8 mouse cellular contexts compared by ENCODE assay signal in genomic region chr13:20173987-20174654, GRCm38 (mm10).
A peak's percentile ranks its signal among the peaks of the same experiment; 100 is the strongest.
DNase-seq lines count a peak whose midpoint lies in the region; ATAC-seq lines count a peak whose summit lies in the region.

No protein-coding gene starts in this region.

- H3K4me3 ChIP-seq in kidney, embryonic 14.5 days (ENCODE audit: low read length): no peak overlapping the region
- no peak overlapping the region for H3K4me3 ChIP-seq in embryonic facial prominence, embryonic 13.5 days
- H3K4me3 ChIP-seq in intestine, embryonic 16.5 days (ENCODE audit: low read length): no peak overlapping the region
- H3K4me3 ChIP-seq in macrophage (ENCODE audit: inconsistent target): no peak overlapping the region

- no peak for ATAC-seq in kidney, embryonic 14.5 days (ENCODE audit: low FRiP score, low TSS enrichment)
- no peak for ATAC-seq in embryonic facial prominence, embryonic 13.5 days (ENCODE audit: insufficient number of reproducible peaks, insufficient read depth, low FRiP score, low TSS enrichment, low read depth)
- peak; percentile 91 for ATAC-seq in intestine, embryonic 16.5 days
- no peak for ATAC-seq in erythroblast, adult 5-6 weeks (replicated peaks; ENCODE audit: low FRiP score, poor library complexity, severe bottlenecking)

- H3K4me2 ChIP-seq in kidney, embryonic 14.5 days (replicated peaks; ENCODE audit: low read depth, low read length): no peak overlapping the region
- no peak overlapping the region for H3K4me2 ChIP-seq in embryonic facial prominence, embryonic 13.5 days
- peak overlapping the region; percentile 3; the same call in 1 of the 2 replicates for H3K4me2 ChIP-seq in intestine, embryonic 16.5 days (ENCODE audit: low read depth, low read length)

- no peaks in the 10 kb centered on the region for H3K36me3 ChIP-seq in kidney, embryonic 14.5 days (ENCODE audit: control insufficient read depth, insufficient read depth, low read length)
- H3K36me3 ChIP-seq in embryonic facial prominence, embryonic 13.5 days: no peaks in the 10 kb centered on the region
- no peaks in the 10 kb centered on the region for H3K36me3 ChIP-seq in intestine, embryonic 16.5 days (ENCODE audit: control insufficient read depth, insufficient read depth, low read length)
- H3K36me3 ChIP-seq in macrophage (ENCODE audit: inconsistent target): no peaks in the 10 kb centered on the region

- no peak overlapping the region for H3K9ac ChIP-seq in kidney, embryonic 14.5 days (ENCODE audit: low read depth, low read length)
- H3K9ac ChIP-seq in embryonic facial prominence, embryonic 13.5 days: no peak overlapping the region
- H3K9ac ChIP-seq in intestine, embryonic 16.5 days (ENCODE audit: low read depth, low read length): peak overlapping the region; percentile 27; the same call in 1 of the 2 replicates

- 0 out of 2 replicates have a peak, but pooled peaks cover 7% of the 10 kb centered on the region for H3K4me1 ChIP-seq in kidney, embryonic 14.5 days (ENCODE audit: control insufficient read depth, insufficient read depth, low read length)
- peaks cover 4% of the 10 kb centered on the region; the same call in 1 of the 2 replicates for H3K4me1 ChIP-seq in embryonic facial prominence, embryonic 13.5 days
- peaks cover 16% of the 10 kb centered on the region for H3K4me1 ChIP-seq in intestine, embryonic 16.5 days (ENCODE audit: control insufficient read depth, insufficient read depth, low read length)

- peak overlapping the region; percentile 8; the same call in 1 of the 2 replicates for H3K27ac ChIP-seq in kidney, embryonic 14.5 days (ENCODE audit: low read depth, low read length)
- peak overlapping the region; percentile 30; the same call in 1 of the 2 replicates for H3K27ac ChIP-seq in embryonic facial prominence, embryonic 13.5 days
- peak overlapping the region; percentile 81 for H3K27ac ChIP-seq in intestine, embryonic 16.5 days (ENCODE audit: low read length)
- peak overlapping the region; percentile 5; the same call in 1 of the 2 replicates for H3K27ac ChIP-seq in macrophage

- peaks cover 84% of the 10 kb centered on the region for H3K79me2 ChIP-seq in macrophage (ENCODE audit: inconsistent target)

- DNase-seq in kidney, adult 11 months: no peak
- no peak for DNase-seq in layer of hippocampus, postnatal 25 days (ENCODE audit: extremely low spot score in 1 of 2, low spot score in 1 of 2)
- no peak for DNase-seq in thymus, postnatal 25 days

- H3K9me3 ChIP-seq in kidney, embryonic 14.5 days (ENCODE audit: control insufficient read depth, low read length): no peaks in the 10 kb centered on the region
- no peaks in the 10 kb centered on the region for H3K9me3 ChIP-seq in embryonic facial prominence, embryonic 13.5 days
- no peaks in the 10 kb centered on the region for H3K9me3 ChIP-seq in intestine, embryonic 16.5 days (ENCODE audit: control insufficient read depth, low read length)

- WGBS in kidney, embryonic 14.5 days: 28% methylated on average over 10 of the region's 10 CpGs
- WGBS in embryonic facial prominence, embryonic 13.5 days: 36% methylated on average over 10 of the region's 10 CpGs
- WGBS in intestine, embryonic 16.5 days: 24% methylated on average over 10 of the region's 10 CpGs
- WGBS in macrophage (ENCODE audit: missing documents): 46% methylated on average over 10 of the region's 10 CpGs

- no peaks in the 10 kb centered on the region for H3K27me3 ChIP-seq in kidney, embryonic 14.5 days (ENCODE audit: control insufficient read depth, insufficient read depth, low read length)
- H3K27me3 ChIP-seq in embryonic facial prominence, embryonic 13.5 days: no peaks in the 10 kb centered on the region
- H3K27me3 ChIP-seq in intestine, embryonic 16.5 days (replicated peaks; ENCODE audit: control insufficient read depth, insufficient read depth, low read length): no peaks in the 10 kb centered on the region

Comparison
In these comparisons a context has a peak if more than half of its experiments do, and no peak if none do; other contexts are left out.
1. H3K27ac ChIP-seq: peak in every context shown above with its lines; median percentile 81 in intestine, embryonic 16.5 days; 30 in embryonic facial prominence, embryonic 13.5 days; 8 in kidney, embryonic 14.5 days; 5 in macrophage.